Mouse (Mus musculus) thymus, adult 2 months (tissue): ENCODE data around the gene Tas2r126.

Experiments
- CTCF ChIP-seq: fragments of 200-500 bp; IDR thresholded peaks from 2 replicates; pipeline ENCODE4 v1.5.1; 2012; ENCODE audit warnings: mild to moderate bottlenecking, control low read depth, low read length, moderate library complexity, borderline replicate concordance; ENCODE audit not compliant: control insufficient read depth, poor library complexity, insufficient read depth; ENCODE audit errors: extremely low read depth
- POLR2A ChIP-seq: fragments of 200-500 bp; IDR thresholded peaks from 2 replicates; pipeline ENCODE4 v1.6.1; 2012; ENCODE audit warnings: mild to moderate bottlenecking, low read length, control low read depth, moderate library complexity; ENCODE audit not compliant: control insufficient read depth, poor library complexity, insufficient read depth; ENCODE audit errors: extremely low read depth

DNA sequence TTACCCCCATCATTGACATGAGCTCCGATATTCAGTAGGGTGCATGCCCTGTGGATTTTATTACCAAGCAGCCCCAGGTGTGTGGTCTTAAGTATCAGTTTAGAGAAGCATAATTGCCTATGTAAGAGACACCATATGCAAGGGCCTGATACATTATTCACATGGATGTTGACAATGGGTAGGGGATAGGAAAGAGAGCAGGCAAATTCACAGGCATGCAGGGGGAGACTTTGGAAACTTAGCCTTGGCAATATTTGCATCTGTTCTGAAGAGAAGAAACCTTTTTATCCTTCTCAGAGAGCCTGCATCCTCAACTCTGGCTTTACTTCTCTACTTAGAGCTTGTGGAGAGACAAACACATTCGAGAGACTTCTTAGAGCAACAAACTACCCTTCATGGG lies 29.2 kb upstream of the Tas2r126 start, which contains the start of gene Tas2r135:
- no peak for TF ChIP-seq POLR2A
- no peak for TF ChIP-seq CTCF
